Mouse (Mus musculus) gonadal fat pad, adult 2 months (tissue): ENCODE data around the gene Ndufc1. TPM values are rescaled to one million over a fixed set of nuclear protein-coding genes. Genes with fewer than 3 reads are reported as not detected.
"Not testable (repeated sequence)": the region's sequence is repeated elsewhere in the genome, so short reads cannot be mapped to it uniquely, and the experiment has no call there.

Experiments
- DNase-seq: peaks from one replicate; pipeline ENCODE4 v3.0.0-alpha.2; 2012; ENCODE audit warnings: low read depth
- polyA plus RNA-seq: library from polyadenylated mRNA; depleted of rRNA; stranded (reverse); fragments of >200 nt; gene quantifications from 2 replicates; pipeline ENCODE4 v1.2.3, GENCODE M21; 2012; rRNA removed

The Ndufc1 gene
- 75.2 and 75.9 TPM in 2 replicates for polyA plus RNA-seq

- no peak for DNase-seq
These were observed at the start of gene Ndufc1 for GRCm38 (mm10) chr3:51408561-51409183. TSS of gene Ndufc1 (minus strand) at chr3:51408988.

- DNase-seq = no peak
These were observed 26.2 kb upstream of the Ndufc1 start for GRCm38 (mm10) chr3:51434871-51435595.

- DNase-seq = not testable (repeated sequence)
These were observed 25.6 kb upstream of the Ndufc1 start for GRCm38 (mm10) chr3:51434364-51434763.

- no peak for DNase-seq
These were observed 16.6 kb upstream of the Ndufc1 start for GRCm38 (mm10) chr3:51425394-51425793.

- no peak for DNase-seq
These were observed 13.1 kb upstream of the Ndufc1 start for GRCm38 (mm10) chr3:51421921-51422320.

GRCm38 (mm10) chr3:51417966-51418365 lies 9.2 kb upstream of the Ndufc1 start:
- DNase-seq = no peak

- no peak for DNase-seq
These were observed 8.7 kb upstream of the Ndufc1 start for GRCm38 (mm10) chr3:51417485-51417884.

- DNase-seq = no peak
These were observed 8.3 kb upstream of the Ndufc1 start for GRCm38 (mm10) chr3:51417135-51417458.

GRCm38 (mm10) chr3:51416364-51417134 lies 7.8 kb upstream of the Ndufc1 start:
- DNase-seq = no peak

- DNase-seq = no peak
These were observed 7.2 kb upstream of the Ndufc1 start for GRCm38 (mm10) chr3:51416073-51416363.

GRCm38 (mm10) chr3:51415098-51416072 lies 6.6 kb upstream of the Ndufc1 start, which contains the start of gene Naa15:
TSS of gene Naa15 (plus strand) at chr3:51415148.
- no peak for DNase-seq

GRCm38 (mm10) chr3:51413276-51413675 lies 4.5 kb upstream of the Ndufc1 start:
- DNase-seq = no peak

- peak; percentile 93 for DNase-seq
These were observed 3.7 kb upstream of the Ndufc1 start for GRCm38 (mm10) chr3:51412457-51412856.

GRCm38 (mm10) chr3:51407870-51408560 lies 773 bp downstream of the Ndufc1 start:
- no peak for DNase-seq

GRCm38 (mm10) chr3:51402628-51403027 lies 6.2 kb downstream of the Ndufc1 start:
- no peak for DNase-seq

- DNase-seq = not testable (repeated sequence)
These were observed 6.7 kb downstream of the Ndufc1 start for GRCm38 (mm10) chr3:51402054-51402453.

GRCm38 (mm10) chr3:51400682-51401081 lies 8.1 kb downstream of the Ndufc1 start:
- DNase-seq = no peak

GRCm38 (mm10) chr3:51399531-51399930 lies 9.3 kb downstream of the Ndufc1 start:
- no peak for DNase-seq

- DNase-seq = no peak
These were observed 10.1 kb downstream of the Ndufc1 start for GRCm38 (mm10) chr3:51398667-51399066.

- DNase-seq = no peak
These were observed 11.0 kb downstream of the Ndufc1 start for GRCm38 (mm10) chr3:51397700-51398299.
